In the genomic region with DNA sequence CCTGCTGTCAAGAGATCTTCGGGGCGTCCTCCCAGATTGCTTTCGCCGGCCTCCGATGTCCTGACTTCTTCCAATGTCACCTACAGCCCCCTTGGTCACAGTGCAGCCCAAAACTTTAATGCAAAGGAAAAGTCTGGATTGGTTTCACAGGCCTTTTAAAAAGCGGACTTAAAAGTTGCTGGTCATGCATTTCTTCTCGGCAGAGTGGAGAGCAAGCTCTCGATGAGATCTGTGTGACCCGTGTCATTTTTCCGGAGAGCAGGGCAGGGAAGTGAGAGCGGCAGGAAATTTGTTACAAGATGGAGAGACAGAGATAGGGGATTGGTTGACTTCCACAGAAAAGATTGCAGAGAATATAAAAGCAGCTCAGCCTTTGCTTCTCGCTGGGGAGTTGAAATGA, we compare ENCODE assay signal across 8 mouse cellular contexts. TPM values are rescaled to one million over a fixed set of nuclear protein-coding genes. Genes with fewer than 3 reads are reported as not detected.
DNase-seq lines count a peak whose midpoint lies in the region; ATAC-seq and TF ChIP-seq lines count a peak whose summit lies in the region.

No protein-coding gene starts in this region.

- no peak for DNase-seq in gastrocnemius, adult 2 months
- DNase-seq in gastrocnemius, postnatal 14 days: no peak
- no peak for DNase-seq in limb, embryonic 10.5 days (ENCODE audit: low spot score)
- DNase-seq in cerebellum, adult 18-20 months: no peak
- DNase-seq in gastrocnemius, adult 18-20 months (ENCODE audit: low spot score): no peak

- H3K4me3 ChIP-seq in gastrocnemius, adult 2 months: peak overlapping the region; percentile 86
- H3K4me3 ChIP-seq in bone marrow, adult 2 months (replicated peaks; ENCODE audit: control insufficient read depth, low read depth, low read length): peak overlapping the region; percentile 84
- peak overlapping the region; percentile 91 for H3K4me3 ChIP-seq in heart, embryonic 11.5 days (ENCODE audit: low read depth, low read length)
- peak overlapping the region; percentile 76 for H3K4me3 ChIP-seq in limb, embryonic 10.5 days
- peak overlapping the region; percentile 89 for H3K4me3 ChIP-seq in midbrain, embryonic 15.5 days

- no peaks in the 10 kb centered on the region; the same call in 1 of the 2 replicates for H3K36me3 ChIP-seq in heart, embryonic 11.5 days (ENCODE audit: control insufficient read depth, insufficient read depth, low read length)
- H3K36me3 ChIP-seq in limb, embryonic 10.5 days: peaks cover 18% of the 10 kb centered on the region
- H3K36me3 ChIP-seq in midbrain, embryonic 15.5 days (replicated peaks): no peaks in the 10 kb centered on the region

- no peaks in the 10 kb centered on the region for H3K9me3 ChIP-seq in heart, embryonic 11.5 days (replicated peaks; ENCODE audit: control insufficient read depth, low read length)
- no peaks in the 10 kb centered on the region for H3K9me3 ChIP-seq in limb, embryonic 10.5 days (replicated peaks)
- H3K9me3 ChIP-seq in midbrain, embryonic 15.5 days: no peaks in the 10 kb centered on the region

- peaks cover 2% of the 10 kb centered on the region; the same call in 1 of the 2 replicates for H3K4me1 ChIP-seq in bone marrow, adult 2 months (ENCODE audit: control insufficient read depth, insufficient read depth, low read length)
- H3K4me1 ChIP-seq in heart, embryonic 11.5 days (ENCODE audit: control insufficient read depth, insufficient read depth, low read length): peaks cover 8% of the 10 kb centered on the region; the same call in 1 of the 2 replicates
- peaks cover 26% of the 10 kb centered on the region for H3K4me1 ChIP-seq in limb, embryonic 10.5 days
- peaks cover 46% of the 10 kb centered on the region for H3K4me1 ChIP-seq in midbrain, embryonic 15.5 days

- H3K27me3 ChIP-seq in heart, embryonic 11.5 days (ENCODE audit: control insufficient read depth, insufficient read depth, low read length): no peaks in the 10 kb centered on the region
- H3K27me3 ChIP-seq in limb, embryonic 10.5 days (ENCODE audit: low read depth, poor library complexity, severe bottlenecking): no peaks in the 10 kb centered on the region
- H3K27me3 ChIP-seq in midbrain, embryonic 15.5 days (replicated peaks): no peaks in the 10 kb centered on the region

- H3K27ac ChIP-seq in gastrocnemius, adult 2 months: peak overlapping the region; percentile 95
- H3K27ac ChIP-seq in bone marrow, adult 2 months (ENCODE audit: control insufficient read depth, insufficient read depth, low read depth, low read length, poor library complexity): peak overlapping the region; percentile 88
- H3K27ac ChIP-seq in heart, embryonic 11.5 days (ENCODE audit: low read depth, low read length): peak overlapping the region; percentile 89
- peak overlapping the region; percentile 97 for H3K27ac ChIP-seq in limb, embryonic 10.5 days
- peak overlapping the region; percentile 96 for H3K27ac ChIP-seq in midbrain, embryonic 15.5 days

- intact Hi-C loops in gastrocnemius, adult 2 months (cut with DNase I): loop anchor here (5.0 kb wide), 1 partner anchor 228 kb away; no protein-coding TSS in a partner anchor
- intact Hi-C loops in gastrocnemius, postnatal 14 days (cut with DNase I; ENCODE audit: low total_unique reads): loop anchor here (10.0 kb wide), 1 partner anchor 226 kb away; no protein-coding TSS in a partner anchor

- under 1% methylated on average over 12 of the region's 12 CpGs for WGBS in bone marrow, adult 2 months
- under 1% methylated on average over 12 of the region's 12 CpGs for WGBS in heart, embryonic 11.5 days (ENCODE audit: insufficient replicate concordance)
- WGBS in limb, embryonic 10.5 days: under 1% methylated on average over 12 of the region's 12 CpGs
- 0% methylated on average over 12 of the region's 12 CpGs for WGBS in midbrain, embryonic 15.5 days

- no peak for TF ChIP-seq POLR2A in bone marrow, adult 2 months (IDR thresholded peaks at IDR 0.05; ENCODE audit: borderline replicate concordance, control insufficient read depth, low read depth, low read length)

- no peak for TF ChIP-seq CTCF in gastrocnemius, adult 2 months (IDR thresholded peaks at IDR 0.05)
- no peak for TF ChIP-seq CTCF in bone marrow, adult 2 months (IDR thresholded peaks at IDR 0.05; ENCODE audit: control insufficient read depth, insufficient read depth, low read length)

- peak overlapping the region; percentile 78 for H3K4me2 ChIP-seq in heart, embryonic 11.5 days
- peak overlapping the region; percentile 89 for H3K4me2 ChIP-seq in midbrain, embryonic 15.5 days

- peak overlapping the region; percentile 94 for H3K9ac ChIP-seq in heart, embryonic 11.5 days (ENCODE audit: low read depth, low read length)
- peak overlapping the region; percentile 93 for H3K9ac ChIP-seq in midbrain, embryonic 15.5 days

- no peak for ATAC-seq in heart, embryonic 11.5 days (replicated peaks; ENCODE audit: insufficient number of reproducible peaks, low FRiP score, low TSS enrichment)
- ATAC-seq in midbrain, embryonic 15.5 days (replicated peaks): no peak

RNA-seq across cellular contexts. Expression of a gene that starts 0.9 kb away (rescaled TPM):
- 10 to 100 TPM; 23.0 to 25.4 TPM for total RNA-seq in gastrocnemius, adult 2 months (2021)
- total RNA-seq in gastrocnemius, postnatal 14 days (2021): 10 to 100 TPM; 25.5 to 28.4 TPM
- 24.3 and 35.0 TPM in 2 replicates for polyA plus RNA-seq in bone marrow, adult 2 months (2011; ENCODE audit: insufficient read depth, insufficient read length, low replicate concordance, missing spikeins)
- polyA plus RNA-seq in heart, embryonic 11.5 days (2014; fragmentation: Nextera tagmentation; extraction: Ambion mirVana): 29.5 and 35.6 TPM in 2 replicates
- 65.0 and 70.5 TPM in 2 replicates for polyA plus RNA-seq in limb, embryonic 10.5 days (2016; fragmentation: Nextera tagmentation; extraction: Ambion mirVana)
- polyA plus RNA-seq in midbrain, embryonic 15.5 days (2015; fragmentation: Nextera tagmentation; extraction: Ambion mirVana): 21.7 and 22.0 TPM in 2 replicates
- total RNA-seq in gastrocnemius, adult 18-20 months (2021): 10 to 100 TPM; 22.1 to 26.1 TPM

RNA-seq across cellular contexts. Expression of a gene that starts 18.5 kb away (rescaled TPM):
- 1 to 10 TPM; 8.1 to 8.3 TPM for total RNA-seq in gastrocnemius, adult 2 months (2021)
- 1 to 10 TPM; 7.8 to 8.5 TPM for total RNA-seq in gastrocnemius, postnatal 14 days (2021)
- polyA plus RNA-seq in bone marrow, adult 2 months (2011; ENCODE audit: insufficient read depth, insufficient read length, low replicate concordance, missing spikeins): 26.1 and 36.0 TPM in 2 replicates
- polyA plus RNA-seq in heart, embryonic 11.5 days (2014; fragmentation: Nextera tagmentation; extraction: Ambion mirVana): 42.8 and 47.2 TPM in 2 replicates
- 113 and 131 TPM in 2 replicates for polyA plus RNA-seq in limb, embryonic 10.5 days (2016; fragmentation: Nextera tagmentation; extraction: Ambion mirVana)
- 40.3 and 46.0 TPM in 2 replicates for polyA plus RNA-seq in midbrain, embryonic 15.5 days (2015; fragmentation: Nextera tagmentation; extraction: Ambion mirVana)
- total RNA-seq in gastrocnemius, adult 18-20 months (2021): 1 to 10 TPM; 6.8 to 7.2 TPM

RNA-seq across cellular contexts. Expression of a gene that starts 49.2 kb away (rescaled TPM):
- not detected for total RNA-seq in gastrocnemius, adult 2 months (2021)
- not detected for total RNA-seq in gastrocnemius, postnatal 14 days (2021)
- not detected in 2 replicates for polyA plus RNA-seq in bone marrow, adult 2 months (2011; ENCODE audit: insufficient read depth, insufficient read length, low replicate concordance, missing spikeins)
- polyA plus RNA-seq in heart, embryonic 11.5 days (2014; fragmentation: Nextera tagmentation; extraction: Ambion mirVana): 0.08 and 0.09 TPM in 2 replicates
- polyA plus RNA-seq in limb, embryonic 10.5 days (2016; fragmentation: Nextera tagmentation; extraction: Ambion mirVana): 0.10 TPM in 1 of 2 replicates, not detected in the other
- polyA plus RNA-seq in midbrain, embryonic 15.5 days (2015; fragmentation: Nextera tagmentation; extraction: Ambion mirVana): 5.4 and 5.9 TPM in 2 replicates
- not detected for total RNA-seq in gastrocnemius, adult 18-20 months (2021)
